Mouse (Mus musculus) heart, embryonic 12.5 days (tissue): ENCODE results near the gene Jund. TPM values are rescaled to one million over a fixed set of nuclear protein-coding genes. Genes with fewer than 3 reads are reported as not detected.

ENCODE experiments used
- ATAC-seq: fragments of 200-750 bp; cut with Nextera tagmentation; 2 replicates; pipeline ENCODE4 v1.8.0; 2017; ENCODE audit warnings: moderate TSS enrichment, moderate library complexity; ENCODE audit not compliant: insufficient number of reproducible peaks, low FRiP score
- H3K27ac ChIP-seq: fragments of 300-500 bp; sonication (generic); 2 replicates; pipeline ENCODE4 v1.5.1; 2016; ENCODE audit warnings: mild to moderate bottlenecking, moderate library complexity; ENCODE audit not compliant: poor library complexity, severe bottlenecking
- H3K27me3 ChIP-seq: fragments of 300-500 bp; sonication (generic); replicated peaks from 2 replicates; pipeline ENCODE4 v1.6.1; 2016; ENCODE audit warnings: mild to moderate bottlenecking, moderate library complexity
- H3K36me3 ChIP-seq: fragments of 300-500 bp; sonication (generic); 2 replicates; pipeline ENCODE4 v1.6.1; 2016; ENCODE audit warnings: mild to moderate bottlenecking, moderate library complexity
- H3K4me1 ChIP-seq: fragments of 300-500 bp; sonication (generic); replicated peaks from 2 replicates; pipeline ENCODE4 v1.6.1; 2016; ENCODE audit warnings: mild to moderate bottlenecking
- H3K4me2 ChIP-seq: fragments of 300-500 bp; sonication (generic); 2 replicates; pipeline ENCODE4 v1.6.1; 2016; ENCODE audit warnings: mild to moderate bottlenecking, moderate library complexity
- H3K4me3 ChIP-seq: fragments of 300-500 bp; sonication (generic); 2 replicates; pipeline ENCODE4 v1.5.1; 2016; ENCODE audit warnings: mild to moderate bottlenecking
- H3K9ac ChIP-seq: fragments of 300-500 bp; sonication (generic); 2 replicates; pipeline ENCODE4 v1.6.1; 2016; ENCODE audit warnings: mild to moderate bottlenecking, moderate library complexity
- H3K9me3 ChIP-seq: fragments of 300-500 bp; sonication (generic); replicated peaks from 2 replicates; pipeline ENCODE4 v1.6.1; 2016; ENCODE audit warnings: mild to moderate bottlenecking, moderate library complexity
- WGBS: fragments of 180-500 bp; shearing (Covaris S2); methylation state at CpG from one replicate; pipeline ENCODE4 v1.1.7; 2016; 5-methylcytosine and 5-hydroxymethylcytosine counted together
- polyA plus RNA-seq: library from polyadenylated mRNA; unstranded; fragments of >200 nt; fragmentation: Nextera tagmentation; extraction: Ambion mirVana; gene quantifications from 2 replicates; pipeline ENCODE4 v1.2.1, GENCODE M21; 2016

The Jund gene
- polyA plus RNA-seq, 1 experiment from 2014 or later, result 183 TPM

DNA sequence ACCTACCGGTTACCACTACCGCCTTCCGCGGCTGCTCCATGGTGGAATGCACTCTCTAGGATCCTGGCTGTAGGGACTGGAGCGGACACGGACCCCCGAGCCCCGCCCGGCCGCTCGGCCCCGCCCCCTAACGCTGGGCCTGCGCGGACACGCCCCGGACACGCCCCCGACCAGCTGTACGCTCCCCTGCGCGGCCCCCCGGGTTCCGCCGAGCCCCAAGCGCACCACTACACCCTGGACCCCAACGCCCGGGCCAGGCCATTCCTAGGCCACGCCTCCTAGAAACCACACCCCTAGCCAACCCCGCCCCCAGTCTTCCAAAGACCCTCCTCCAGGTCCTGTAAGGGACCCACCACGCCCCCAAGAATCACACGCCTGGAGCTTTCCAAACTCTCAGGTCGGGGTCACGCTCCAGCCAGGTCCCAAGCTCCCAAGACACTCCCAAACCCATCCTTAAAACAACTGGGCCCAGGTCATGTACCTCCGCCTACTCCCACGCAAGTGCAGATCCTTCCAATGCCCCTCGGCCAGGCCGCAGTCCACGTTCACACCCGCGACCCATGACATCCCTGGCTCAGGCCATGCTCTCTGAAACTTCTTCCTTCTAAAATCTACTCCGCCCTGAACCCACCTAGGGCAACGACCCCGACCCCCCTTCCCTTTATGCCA, 39.0 kb upstream of the Jund start:
- Histone ChIP-seq H3K27ac (peak overlapping the region; percentile 86), H3K4me2 (peak overlapping the region; percentile 84), H3K4me3 (peak overlapping the region; percentile 77), H3K9ac (peak overlapping the region; percentile 87), H3K27me3 (no peaks in the 10 kb centered on the region), H3K4me1 (peaks cover 24% of the 10 kb centered on the region), H3K36me3 (peaks cover 27% of the 10 kb centered on the region), H3K9me3 (no peaks in the 10 kb centered on the region)
- peak; percentile 98 for ATAC-seq
- WGBS, result 2% methylated on average over 43 of the region's 44 CpGs

DNA sequence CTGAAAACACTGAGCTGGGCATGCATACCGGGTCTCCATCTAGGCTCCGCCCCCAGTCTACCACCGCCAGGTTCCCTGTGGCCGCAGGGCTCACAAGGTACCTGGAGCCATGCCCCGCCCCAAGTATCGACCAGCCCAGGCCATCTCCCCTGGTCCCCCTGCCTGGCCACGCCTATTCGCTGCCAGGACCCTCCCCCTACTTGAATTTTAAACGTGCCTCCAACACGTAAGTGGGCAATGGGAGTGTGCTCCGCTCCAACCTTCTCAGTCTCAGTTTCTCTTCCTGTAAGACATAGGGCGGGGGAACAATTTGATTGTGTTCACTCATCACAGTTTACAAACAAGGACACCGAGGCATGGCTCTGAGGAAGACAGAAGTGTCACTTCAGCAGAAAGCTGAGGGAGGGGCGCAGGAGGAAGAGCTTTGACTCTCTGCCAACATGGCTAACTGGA, 38.5 kb upstream of the Jund start, which contains the start of gene Pgpep1:
Gene Pgpep1 (minus strand): TSS at position 116 of the 453 bp plus-strand sequence.
- no peaks in the 10 kb centered on the region for H3K9me3 ChIP-seq
- peak; percentile 66 for ATAC-seq
- H3K4me1 ChIP-seq, result peaks cover 24% of the 10 kb centered on the region
- no peaks in the 10 kb centered on the region for H3K27me3 ChIP-seq
- peak within 1 kb of the TSS; percentile 77 for H3K4me3 ChIP-seq
- H3K27ac ChIP-seq, result peak within 1 kb of the TSS; percentile 86
- 3% methylated on average over 14 of the region's 14 CpGs for WGBS
- H3K9ac ChIP-seq, result peak within 1 kb of the TSS; percentile 87
- H3K36me3 ChIP-seq, result peaks cover 22% of the 10 kb centered on the region
- peak within 1 kb of the TSS; percentile 84 for H3K4me2 ChIP-seq

DNA sequence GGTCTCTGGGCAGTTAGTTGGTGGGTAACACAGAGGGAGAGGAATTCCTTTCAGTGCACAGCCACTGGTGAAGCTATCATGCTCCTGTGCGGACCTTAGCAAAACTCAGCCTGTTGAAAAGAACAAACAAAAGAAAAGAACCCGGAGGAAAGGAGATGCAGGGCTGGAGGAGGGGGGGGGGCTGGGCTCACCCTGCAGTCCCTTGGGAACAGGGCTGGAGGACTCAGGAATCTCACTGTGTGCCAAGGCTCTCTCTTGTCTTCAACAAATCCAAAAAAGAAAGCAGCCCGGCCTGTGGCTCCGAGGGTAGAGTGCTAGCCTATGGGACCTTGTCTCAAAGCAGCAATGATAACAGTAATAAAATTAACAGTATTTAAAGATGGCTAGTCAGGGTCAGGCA, 35.1 kb upstream of the Jund start:
- ATAC-seq, result no peak

DNA sequence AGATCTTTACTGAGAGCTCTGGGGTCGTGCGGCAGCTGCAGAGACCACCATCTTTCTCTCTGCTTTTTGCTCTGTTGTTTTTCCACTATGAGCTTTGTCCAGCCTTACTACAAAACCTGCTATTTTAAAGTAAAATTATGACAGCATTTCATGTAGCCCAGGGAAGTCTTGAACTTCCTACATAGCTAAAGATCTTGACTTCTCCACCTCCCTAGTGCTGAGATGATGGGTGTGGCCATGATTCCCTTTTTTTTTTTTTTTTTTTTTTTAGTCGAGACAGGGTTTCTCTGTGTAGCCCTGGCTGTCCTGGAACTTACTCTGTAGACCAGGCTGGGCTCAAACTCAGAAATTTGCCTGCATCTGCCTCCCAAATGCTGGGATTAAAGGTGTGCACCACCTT, 34.1 kb upstream of the Jund start:
- no peak overlapping the region for H3K4me2 ChIP-seq
- peaks cover 7% of the 10 kb centered on the region for H3K4me1 ChIP-seq
- no peak overlapping the region for H3K9ac ChIP-seq
- 0 out of 2 replicates have a peak, but pooled peaks cover 5% of the 10 kb centered on the region for H3K9me3 ChIP-seq
- no peak overlapping the region for H3K27ac ChIP-seq
- WGBS, result 62% methylated on average over 3 of the region's 3 CpGs
- H3K36me3 ChIP-seq, result no peaks in the 10 kb centered on the region
- no peak overlapping the region for H3K4me3 ChIP-seq
- H3K27me3 ChIP-seq, result no peaks in the 10 kb centered on the region
- ATAC-seq, result no peak

More for the DNA sequence above, 35.1 kb upstream of the Jund start:
- 55% methylated on average over 4 of the region's 4 CpGs for WGBS
- H3K27ac ChIP-seq, result no peak overlapping the region
- H3K9ac ChIP-seq, result no peak overlapping the region
- 0 out of 2 replicates have a peak, but pooled peaks cover 5% of the 10 kb centered on the region for H3K9me3 ChIP-seq
- H3K36me3 ChIP-seq, result no peaks in the 10 kb centered on the region
- H3K4me2 ChIP-seq, result no peak overlapping the region
- no peaks in the 10 kb centered on the region for H3K27me3 ChIP-seq
- peaks cover 10% of the 10 kb centered on the region for H3K4me1 ChIP-seq
- H3K4me3 ChIP-seq, result no peak overlapping the region

DNA sequence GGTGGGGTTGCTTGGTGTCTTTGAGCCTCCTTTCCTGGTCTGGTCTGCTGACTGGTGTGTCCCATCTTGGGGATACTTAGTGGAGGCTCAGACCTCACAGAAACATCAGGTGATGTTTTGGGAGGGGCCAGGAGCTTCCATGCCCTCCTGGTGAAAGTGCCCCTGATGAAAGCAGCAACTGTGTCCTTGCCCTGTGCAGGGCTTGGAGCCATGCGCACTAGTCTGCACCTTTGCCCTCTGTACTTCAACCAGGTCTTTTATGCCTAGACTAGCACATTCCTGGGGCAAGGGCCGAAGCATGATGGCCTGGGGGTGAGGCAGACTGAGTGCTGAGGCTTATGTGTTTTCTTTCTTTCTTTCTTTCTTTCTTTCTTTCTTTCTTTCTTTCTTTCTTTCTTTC, 33.1 kb upstream of the Jund start:
- H3K9me3 ChIP-seq, result 0 out of 2 replicates have a peak, but pooled peaks cover 5% of the 10 kb centered on the region
- no peak overlapping the region for H3K27ac ChIP-seq
- H3K4me1 ChIP-seq, result peaks cover under 1% of the 10 kb centered on the region; the same call in 1 of the 2 replicates
- ATAC-seq, result no peak
- no peaks in the 10 kb centered on the region for H3K27me3 ChIP-seq
- no peak overlapping the region for H3K4me3 ChIP-seq
- H3K9ac ChIP-seq, result no peak overlapping the region
- 71% methylated on average over 2 of the region's 2 CpGs for WGBS
- no peak overlapping the region for H3K4me2 ChIP-seq
- no peaks in the 10 kb centered on the region for H3K36me3 ChIP-seq

DNA sequence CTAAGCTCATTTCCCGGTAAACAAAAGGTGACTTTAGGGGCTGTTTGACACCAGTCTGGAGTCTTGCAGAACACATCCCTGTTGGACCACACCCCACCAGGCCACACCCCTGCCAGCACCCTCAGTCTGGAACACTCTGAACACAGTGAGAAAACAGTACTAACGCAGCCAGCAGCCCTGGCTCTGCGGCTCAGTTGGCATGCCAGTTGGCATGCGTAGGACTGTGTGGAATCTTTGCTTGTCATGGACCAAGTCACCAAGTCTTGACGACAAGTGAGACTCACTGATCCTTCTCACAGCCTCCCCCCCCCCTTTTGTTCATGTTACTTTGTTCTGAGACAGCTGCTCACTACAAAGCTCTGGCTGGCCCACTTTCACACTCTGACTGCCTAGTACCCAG, 31.7 kb upstream of the Jund start:
- Histone ChIP-seq H3K4me2 (no peak overlapping the region), H3K4me3 (no peak overlapping the region), H3K9ac (no peak overlapping the region), H3K36me3 (no peaks in the 10 kb centered on the region), H3K27me3 (no peaks in the 10 kb centered on the region), H3K4me1 (no peaks in the 10 kb centered on the region), H3K9me3 (0 out of 2 replicates have a peak, but pooled peaks cover 5% of the 10 kb centered on the region), H3K27ac (no peak overlapping the region)
- WGBS, result 66% methylated on average over 5 of the region's 5 CpGs
- no peak; the same call in 1 of the 2 replicates for ATAC-seq

DNA sequence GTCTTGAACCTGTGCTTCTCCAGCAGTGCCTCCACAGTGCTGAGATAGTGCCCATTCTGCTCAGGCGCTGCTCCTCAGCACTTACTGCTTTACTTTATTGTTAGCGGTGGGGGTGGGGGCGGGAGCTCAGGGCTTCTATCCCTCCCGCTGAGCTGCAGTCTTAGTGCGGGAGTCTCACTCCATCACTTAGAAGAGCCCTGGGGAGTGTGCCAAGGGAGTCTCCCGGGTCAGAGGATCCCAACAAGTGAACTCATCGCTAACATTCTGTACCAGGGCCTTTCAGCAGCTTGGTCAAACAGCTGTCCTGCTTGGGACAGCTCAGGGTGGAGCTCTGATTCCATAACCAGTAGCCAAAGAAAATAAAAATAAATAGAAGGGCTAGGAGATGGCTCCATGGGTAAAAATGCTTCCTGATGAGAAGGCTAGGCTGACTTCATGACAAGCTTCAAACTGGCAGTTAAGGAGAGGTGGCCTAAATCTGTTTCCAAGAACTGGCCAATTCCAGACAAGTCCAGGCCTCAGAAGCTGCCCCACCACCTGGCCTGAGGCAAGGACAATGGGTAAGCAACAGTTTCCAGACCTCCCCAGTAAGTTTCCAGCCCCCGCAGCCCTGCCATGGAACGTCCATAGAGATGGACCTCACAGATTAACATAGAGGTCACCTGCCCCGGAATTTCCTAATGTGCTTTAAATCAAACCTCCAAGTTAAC, 27.0 kb upstream of the Jund start:
- 60% methylated on average over 10 of the region's 10 CpGs for WGBS
- Histone ChIP-seq H3K4me2 (no peak overlapping the region), H3K27me3 (no peaks in the 10 kb centered on the region), H3K27ac (0 out of 2 replicates have a peak overlapping the region, but pooled peaks have one; percentile 8), H3K4me1 (peaks cover 21% of the 10 kb centered on the region), H3K9ac (no peak overlapping the region), H3K9me3 (0 out of 2 replicates have a peak, but pooled peaks cover 5% of the 10 kb centered on the region), H3K4me3 (no peak overlapping the region), H3K36me3 (peaks cover 5% of the 10 kb centered on the region; the same call in 1 of the 2 replicates)
- no peak for ATAC-seq

DNA sequence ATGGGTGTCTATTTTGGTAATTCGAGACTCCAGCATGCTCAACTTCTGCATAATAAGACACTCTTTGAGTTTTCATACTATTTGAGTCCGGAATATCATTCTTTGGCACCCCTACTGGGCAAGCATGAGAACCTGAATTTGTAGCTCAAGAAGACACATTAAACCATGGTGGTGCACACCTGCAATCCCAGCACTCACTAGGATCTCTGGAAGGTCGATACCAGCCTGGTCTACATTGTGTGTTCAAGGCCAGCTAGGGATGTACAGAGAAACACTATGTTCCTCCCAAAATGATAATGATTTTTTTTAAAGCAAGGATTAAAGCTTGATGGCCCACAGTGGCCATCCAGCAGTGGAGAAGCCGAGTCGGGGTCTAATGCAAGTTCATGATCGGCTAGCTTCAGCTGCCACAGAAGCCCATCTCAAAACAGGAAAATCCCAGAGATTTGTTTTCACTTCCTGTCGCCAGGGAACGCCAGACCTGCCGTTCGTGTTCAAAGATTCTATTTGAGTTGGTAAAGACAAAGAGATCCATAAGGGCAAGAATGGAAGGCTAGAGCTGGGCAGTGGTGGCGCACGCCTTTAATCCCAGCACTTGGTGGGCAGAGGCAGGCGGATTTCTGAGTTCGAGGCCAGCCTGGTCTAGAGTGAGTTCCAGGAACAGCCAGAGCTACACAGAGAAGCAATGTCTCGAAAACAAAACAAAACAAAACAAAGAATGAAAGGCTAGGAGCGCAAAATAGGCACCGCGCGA, 26.2 kb upstream of the Jund start:
- Histone ChIP-seq H3K36me3 (peaks cover 9% of the 10 kb centered on the region), H3K9me3 (0 out of 2 replicates have a peak, but pooled peaks cover 5% of the 10 kb centered on the region), H3K4me2 (peak overlapping the region; percentile 64), H3K27me3 (no peaks in the 10 kb centered on the region), H3K27ac (peak overlapping the region; percentile 55), H3K4me3 (peak overlapping the region; percentile 75), H3K9ac (peak overlapping the region; percentile 66), H3K4me1 (peaks cover 21% of the 10 kb centered on the region)
- 37% methylated on average over 19 of the region's 19 CpGs for WGBS
- ATAC-seq, result peak; percentile 1; the same call in 1 of the 2 replicates

DNA sequence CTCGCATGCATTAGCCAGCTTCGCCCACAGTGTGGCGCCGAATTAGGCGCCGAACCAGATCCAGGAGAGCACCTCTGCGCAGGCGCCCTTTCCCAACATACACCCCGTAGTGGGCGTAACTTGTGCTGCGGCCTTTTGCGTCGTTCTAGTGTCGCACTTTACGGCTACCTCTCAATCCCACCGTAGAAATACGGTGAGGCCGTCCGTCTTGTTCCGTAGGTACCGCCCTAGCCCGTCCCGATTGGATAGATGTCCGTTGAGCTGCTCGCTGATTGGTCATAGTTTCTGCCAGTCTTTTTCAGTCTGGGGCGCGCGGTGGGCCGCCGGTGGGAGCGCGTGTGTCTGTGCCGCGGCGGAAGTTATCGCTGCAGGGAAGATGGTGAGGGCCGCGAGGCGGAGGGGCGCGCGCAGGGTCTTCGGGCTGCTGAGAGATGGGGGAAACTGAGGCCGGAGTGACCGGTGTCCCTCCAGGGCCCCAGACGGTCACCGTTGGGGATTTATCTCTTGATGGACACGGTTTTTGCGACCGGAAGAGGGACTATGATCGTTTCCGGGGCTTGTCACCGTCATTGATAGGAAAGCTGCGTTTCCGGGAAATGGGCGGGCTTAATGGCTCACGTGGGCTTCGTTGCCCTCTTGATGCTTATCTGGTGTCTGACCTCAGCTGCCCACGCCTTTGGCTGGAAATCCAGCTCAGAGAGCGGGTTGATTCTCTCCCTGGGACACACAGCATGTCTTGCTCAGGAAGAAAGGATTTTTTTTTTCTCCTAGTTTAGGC, 25.5 kb upstream of the Jund start, which contains the start of gene Lsm4:
Gene Lsm4 (plus strand): TSS at position 170 of the 778 bp plus-strand sequence.
- Histone ChIP-seq H3K4me1 (peaks cover 21% of the 10 kb centered on the region), H3K4me3 (peak within 1 kb of the TSS; percentile 75), H3K9me3 (no peaks in the 10 kb centered on the region), H3K27me3 (no peaks in the 10 kb centered on the region), H3K36me3 (peaks cover 16% of the 10 kb centered on the region), H3K9ac (peak within 1 kb of the TSS; percentile 79), H3K4me2 (peak within 1 kb of the TSS; percentile 75), H3K27ac (peak within 1 kb of the TSS; percentile 95)
- ATAC-seq, result peak; percentile 97
- under 1% methylated on average over 60 of the region's 60 CpGs for WGBS

DNA sequence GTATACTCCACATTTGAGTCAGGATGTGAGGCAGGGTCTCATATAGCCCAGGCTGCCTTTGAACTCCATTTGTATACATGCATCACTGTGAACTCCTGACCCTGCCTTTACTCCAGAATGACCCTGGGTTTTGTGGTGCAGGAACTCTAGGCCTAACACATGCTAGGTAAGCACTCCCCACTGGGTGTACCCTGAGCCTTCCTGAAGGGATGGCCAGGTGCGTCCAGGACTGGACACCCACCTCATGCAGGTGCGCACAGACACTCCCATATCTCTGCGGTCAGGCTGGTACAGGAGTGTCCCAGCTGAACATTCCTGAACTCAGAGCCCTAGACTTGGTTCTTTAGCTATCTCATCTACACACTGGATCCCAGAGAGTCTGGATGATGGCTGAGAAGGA, 24.6 kb upstream of the Jund start:
- Histone ChIP-seq H3K9ac (peak overlapping the region; percentile 79), H3K27ac (peak overlapping the region; percentile 95), H3K4me3 (peak overlapping the region; percentile 75), H3K4me2 (peak overlapping the region; percentile 75), H3K27me3 (no peaks in the 10 kb centered on the region), H3K4me1 (peaks cover 21% of the 10 kb centered on the region), H3K9me3 (no peaks in the 10 kb centered on the region), H3K36me3 (peaks cover 25% of the 10 kb centered on the region)
- WGBS, result 85% methylated on average over 3 of the region's 3 CpGs
- ATAC-seq, result no peak
